Mouse (Mus musculus) kidney, postnatal 0 days (tissue): Measurements from ENCODE around the gene Chrd. TPM values are rescaled to one million over a fixed set of nuclear protein-coding genes. Genes with fewer than 3 reads are reported as not detected.

Experiments
- ATAC-seq: fragments of 200-750 bp; cut with Nextera tagmentation; replicated peaks from 2 replicates; pipeline ENCODE4 v1.8.0; 2017; ENCODE audit warnings: low read depth, moderate number of reproducible peaks, moderate TSS enrichment, moderate library complexity; ENCODE audit not compliant: low FRiP score
- DNase-seq: peaks from one replicate; pipeline ENCODE4 v3.0.0-alpha.2; 2016; ENCODE audit warnings: low spot score
- H3K27ac ChIP-seq: fragments of 300-500 bp; sonication (generic); 2 replicates; pipeline ENCODE4 v1.5.1; 2014; ENCODE audit warnings: mild to moderate bottlenecking
- H3K27me3 ChIP-seq: fragments of 300-500 bp; sonication (generic); 2 replicates; pipeline ENCODE4 v1.6.1; 2014; ENCODE audit warnings: low read length, mixed read lengths; ENCODE audit not compliant: insufficient read depth
- H3K36me3 ChIP-seq: fragments of 300-500 bp; sonication (generic); 2 replicates; pipeline ENCODE4 v1.6.1; 2014; ENCODE audit warnings: low read length, mixed read lengths; ENCODE audit not compliant: insufficient read depth
- H3K4me1 ChIP-seq: fragments of 300-500 bp; sonication (generic); replicated peaks from 2 replicates; pipeline ENCODE4 v1.6.1; 2014; ENCODE audit warnings: antibody characterized with exemption, low read length, mixed read lengths; ENCODE audit not compliant: insufficient read depth
- H3K4me2 ChIP-seq: fragments of 300-500 bp; sonication (generic); 2 replicates; pipeline ENCODE4 v1.6.1; 2014; ENCODE audit warnings: mild to moderate bottlenecking, low read length, moderate library complexity, mixed read lengths
- H3K4me3 ChIP-seq: fragments of 300-500 bp; sonication (generic); replicated peaks from 2 replicates; pipeline ENCODE4 v1.5.1; 2014; ENCODE audit warnings: low read depth, low read length
- H3K9ac ChIP-seq: fragments of 300-500 bp; sonication (generic); 2 replicates; pipeline ENCODE4 v1.6.1; 2014; ENCODE audit warnings: low read depth, low read length
- H3K9me3 ChIP-seq: fragments of 300-500 bp; sonication (generic); replicated peaks from 2 replicates; pipeline ENCODE4 v1.6.1; 2016; ENCODE audit warnings: low read length, inconsistent platforms, mixed read lengths
- CTCF ChIP-seq: IDR thresholded peaks from 2 replicates; pipeline ENCODE4 v1.5.1; 2016; ENCODE audit warnings: antibody characterized with exemption, low read depth, mild to moderate bottlenecking, moderate library complexity
- WGBS: fragments of 180-500 bp; shearing (Covaris S2); extraction: QIAGEN DNeasy Blood & Tissue Kit; methylation state at CpG from one replicate; pipeline ENCODE4 v1.1.7; 2014; 5-methylcytosine and 5-hydroxymethylcytosine counted together
- polyA plus RNA-seq: library from polyadenylated mRNA; unstranded; fragments of >200 nt; fragmentation: Nextera tagmentation; extraction: Ambion mirVana; gene quantifications from 2 replicates; pipeline ENCODE4 v1.2.1, GENCODE M21; 2015

Gene Chrd
- polyA plus RNA-seq, 1 experiment from 2014 or later, result 2.9 TPM

GRCm38 (mm10) chr16:20725750-20726149, 7.2 kb upstream of the Chrd start:
- ATAC-seq (no peak), DNase-seq (no peak)
- Histone ChIP-seq H3K4me2 (no peak overlapping the region), H3K9ac (no peak overlapping the region), H3K4me1 (no peaks in the 10 kb centered on the region), H3K27me3 (no peaks in the 10 kb centered on the region), H3K4me3 (no peak overlapping the region), H3K27ac (no peak overlapping the region), H3K36me3 (peaks cover 6% of the 10 kb centered on the region), H3K9me3 (no peaks in the 10 kb centered on the region)
- WGBS, result 82% methylated on average over 4 of the region's 4 CpGs
- TF ChIP-seq CTCF, result no peak

DNA sequence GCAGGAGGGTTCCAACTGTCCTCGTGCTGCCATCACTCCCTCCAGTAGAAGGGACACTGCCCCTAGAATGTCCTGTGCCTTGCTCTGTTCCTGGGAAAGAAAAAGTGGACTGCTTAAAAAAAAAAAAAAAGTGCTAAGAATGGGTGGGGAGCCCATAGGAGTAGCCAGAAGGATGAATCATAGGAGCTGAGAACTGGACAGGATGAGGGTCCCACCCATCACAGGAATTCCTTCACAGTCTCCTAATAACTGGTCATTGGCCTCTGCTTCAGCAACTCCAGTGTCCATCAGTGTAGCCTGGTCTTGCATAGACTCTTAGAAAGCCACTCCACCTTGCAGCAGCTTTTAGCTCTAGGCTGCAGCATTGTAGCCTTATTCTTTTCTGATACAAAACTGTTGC, 6.5 kb upstream of the Chrd start:
- ATAC-seq, result no peak
- no peak for TF ChIP-seq CTCF
- Histone ChIP-seq H3K4me1 (no peaks in the 10 kb centered on the region), H3K9me3 (no peaks in the 10 kb centered on the region), H3K9ac (no peak overlapping the region), H3K27ac (no peak overlapping the region), H3K4me2 (no peak overlapping the region), H3K27me3 (no peaks in the 10 kb centered on the region), H3K4me3 (no peak overlapping the region), H3K36me3 (peaks cover 3% of the 10 kb centered on the region; the same call in 1 of the 2 replicates)
- DNase-seq, result no peak
- WGBS, result 64% methylated on average over 1 of the region's 1 CpGs

DNA sequence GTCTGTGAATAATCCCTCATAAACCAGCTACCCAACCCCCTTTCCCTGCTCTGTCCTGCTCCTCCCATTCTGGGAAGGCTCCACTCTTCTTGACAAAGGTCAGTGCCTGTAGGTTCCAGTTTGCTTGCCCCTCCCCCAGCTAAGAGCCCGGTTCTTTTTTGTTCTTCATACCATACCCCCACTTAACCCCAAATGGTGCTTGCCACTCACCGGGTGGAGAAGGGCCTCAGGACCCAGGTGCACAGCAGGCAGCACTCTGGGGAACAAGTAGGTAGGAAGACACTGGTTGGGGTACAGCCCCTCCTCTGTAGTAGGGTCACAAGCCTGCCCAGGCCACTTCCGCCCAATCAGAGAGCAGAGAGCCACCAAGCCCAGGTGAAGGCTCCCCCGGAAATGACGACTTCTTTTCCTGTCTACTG, 2.6 kb upstream of the Chrd start:
- peaks cover 8% of the 10 kb centered on the region; the same call in 1 of the 2 replicates for H3K4me1 ChIP-seq
- H3K4me3 ChIP-seq, result no peak overlapping the region
- TF ChIP-seq CTCF, result no peak
- H3K9me3 ChIP-seq, result no peaks in the 10 kb centered on the region
- no peak for DNase-seq
- no peak overlapping the region for H3K27ac ChIP-seq
- H3K9ac ChIP-seq, result 0 out of 2 replicates have a peak overlapping the region, but pooled peaks have one; percentile 13
- H3K4me2 ChIP-seq, result no peak overlapping the region
- peak; percentile 40; the same call in 1 of the 2 replicates for ATAC-seq
- no peaks in the 10 kb centered on the region for H3K36me3 ChIP-seq
- 27% methylated on average over 5 of the region's 5 CpGs for WGBS
- H3K27me3 ChIP-seq, result peaks cover 3% of the 10 kb centered on the region; the same call in 1 of the 2 replicates

DNA sequence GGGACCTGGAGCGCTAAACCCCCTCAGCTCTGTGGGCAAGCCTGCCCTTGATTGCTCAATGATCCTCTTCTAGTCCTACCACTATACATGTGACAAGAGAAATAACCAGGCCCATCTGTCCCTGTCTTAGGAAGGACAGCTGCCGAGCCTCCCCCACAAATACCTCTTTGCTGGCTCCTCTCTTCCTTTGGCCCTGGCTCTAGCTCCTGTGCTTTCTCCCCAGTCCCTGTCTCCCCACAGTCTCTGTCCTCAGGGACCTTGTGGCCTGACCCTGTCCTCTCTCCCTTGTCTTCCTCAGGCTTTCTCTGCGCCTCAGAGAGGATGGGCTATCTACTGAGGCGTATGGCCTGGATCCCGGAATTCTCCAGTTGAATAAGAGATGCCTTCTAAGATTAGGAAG, 1.2 kb upstream of the Chrd start:
- no peak for DNase-seq
- no peaks in the 10 kb centered on the region for H3K9me3 ChIP-seq
- peaks cover 3% of the 10 kb centered on the region; the same call in 1 of the 2 replicates for H3K27me3 ChIP-seq
- no peaks in the 10 kb centered on the region for H3K36me3 ChIP-seq
- ATAC-seq, result no peak
- H3K9ac ChIP-seq, result no peak overlapping the region
- H3K4me3 ChIP-seq, result no peak overlapping the region
- 61% methylated on average over 5 of the region's 5 CpGs for WGBS
- TF ChIP-seq CTCF, result no peak
- no peak overlapping the region for H3K4me2 ChIP-seq
- H3K4me1 ChIP-seq, result peaks cover 8% of the 10 kb centered on the region; the same call in 1 of the 2 replicates
- H3K27ac ChIP-seq, result no peak overlapping the region

GRCm38 (mm10) chr16:20732251-20732924, 539 bp upstream of the Chrd start:
- no peak for TF ChIP-seq CTCF
- Histone ChIP-seq H3K9me3 (no peaks in the 10 kb centered on the region), H3K27ac (peak overlapping the region; percentile 54; the same call in 1 of the 2 replicates), H3K4me1 (peaks cover 8% of the 10 kb centered on the region; the same call in 1 of the 2 replicates), H3K36me3 (no peaks in the 10 kb centered on the region), H3K9ac (peak overlapping the region; percentile 62), H3K27me3 (peaks cover 3% of the 10 kb centered on the region; the same call in 1 of the 2 replicates), H3K4me2 (peak overlapping the region; percentile 100), H3K4me3 (peak overlapping the region; percentile 58)
- under 1% methylated on average over 22 of the region's 30 CpGs for WGBS
- peak; percentile 60 for DNase-seq
- peak; percentile 49 for ATAC-seq

DNA sequence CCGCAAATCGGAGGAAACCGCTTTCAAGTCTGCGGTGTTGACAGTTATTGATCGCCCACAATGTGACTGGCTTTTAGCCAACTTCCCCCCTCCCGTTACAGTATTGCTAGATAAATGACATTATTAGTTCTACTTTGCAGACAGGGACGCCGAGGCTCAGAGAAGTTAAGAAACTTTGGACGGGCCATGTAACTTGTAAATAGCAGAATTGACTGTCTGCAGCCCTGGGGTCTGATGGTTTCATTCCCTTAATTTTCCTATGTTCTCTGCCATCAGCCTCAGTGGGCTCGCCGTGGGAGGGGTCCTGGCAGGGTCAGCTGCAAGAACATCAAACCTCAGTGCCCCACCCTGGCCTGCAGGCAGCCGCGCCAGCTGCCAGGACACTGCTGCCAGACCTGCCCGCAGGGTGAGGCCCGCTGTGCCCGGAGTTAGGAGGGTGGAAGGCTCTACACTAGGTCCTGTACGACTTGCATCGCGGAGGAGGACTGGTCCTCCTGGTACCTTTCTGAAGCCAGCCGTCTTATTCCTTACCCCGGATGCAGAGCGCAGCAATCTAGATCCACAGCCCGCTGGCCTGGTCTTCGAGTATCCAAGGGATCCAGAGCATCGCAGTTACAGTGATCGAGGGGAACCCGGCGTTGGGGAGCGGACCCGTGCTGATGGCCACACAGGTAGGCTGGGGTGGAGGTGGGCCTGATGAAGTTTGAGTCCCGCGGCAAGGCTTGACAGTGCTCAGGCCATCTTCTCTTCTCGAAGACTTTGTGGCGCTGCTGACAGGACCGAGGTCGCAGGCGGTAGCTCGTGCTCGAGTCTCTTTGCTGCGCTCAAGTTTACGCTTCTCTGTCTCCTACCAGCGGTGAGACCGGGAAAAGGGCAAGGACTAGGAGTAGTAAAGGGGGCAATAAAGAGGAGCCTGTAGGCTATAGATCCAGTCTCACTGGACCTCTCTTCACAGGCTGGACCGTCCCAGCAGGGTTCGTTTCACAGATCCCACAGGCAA, 1.1 kb downstream of the Chrd start, which contains the start of gene Thpo:
Gene Thpo, minus strand, starts transcription at position 781 of the 1,000 bp plus-strand sequence.
- ATAC-seq, result no peak
- no peak within 1 kb of the TSS for H3K27ac ChIP-seq
- no peaks in the 10 kb centered on the region for H3K36me3 ChIP-seq
- H3K9ac ChIP-seq, result peak within 1 kb of the TSS; percentile 62
- peak within 1 kb of the TSS; percentile 100 for H3K4me2 ChIP-seq
- 6% methylated on average over 45 of the region's 45 CpGs for WGBS
- DNase-seq, result peak; percentile 40
- H3K4me3 ChIP-seq, result peak within 1 kb of the TSS; percentile 58
- H3K9me3 ChIP-seq, result no peaks in the 10 kb centered on the region
- no peak; the same call in 1 of the 2 replicates for TF ChIP-seq CTCF
- H3K4me1 ChIP-seq, result peaks cover 8% of the 10 kb centered on the region; the same call in 1 of the 2 replicates
- H3K27me3 ChIP-seq, result peaks cover 3% of the 10 kb centered on the region; the same call in 1 of the 2 replicates
